Mouse (Mus musculus) CH12.LX (cell line): ENCODE data around the gene Mia2.

ENCODE experiments used
- CTCF ChIP-seq, 2 experiments: IDR thresholded peaks in 1 of 2; conservative IDR thresholded peaks in 1 of 2; 2 replicates each; pipeline ENCODE4 v1.5.1; 2011 to 2012; ENCODE audit warnings: low read depth in 2 of 2, low read length in 2 of 2, improper control_type of control experiment in 1 of 2, inconsistent platforms in 1 of 2, mild to moderate bottlenecking in 1 of 2, moderate library complexity in 1 of 2
- ETS1 ChIP-seq: conservative IDR thresholded peaks from 2 replicates; pipeline ENCODE4 v1.6.1; 2012; ENCODE audit warnings: low read depth, mild to moderate bottlenecking, inconsistent platforms, low read length, improper control_type of control experiment, moderate library complexity
- MAFK ChIP-seq: IDR thresholded peaks from 2 replicates; pipeline ENCODE4 v1.6.1; 2011; ENCODE audit warnings: low read length, improper control_type of control experiment; ENCODE audit not compliant: insufficient replicate concordance
- MEF2A ChIP-seq: IDR thresholded peaks from 2 replicates; pipeline ENCODE4 v1.6.1; 2014; ENCODE audit warnings: low read depth, mild to moderate bottlenecking, inconsistent platforms, low read length, improper control_type of control experiment, borderline replicate concordance
- SIN3A ChIP-seq: IDR thresholded peaks from 2 replicates; pipeline ENCODE4 v1.6.1; 2012; ENCODE audit warnings: low read length, improper control_type of control experiment, inconsistent platforms
- SMC3 ChIP-seq: IDR thresholded peaks from 2 replicates; pipeline ENCODE4 v1.6.1; 2011; ENCODE audit warnings: low read depth, low read length, improper control_type of control experiment
- TCF12 ChIP-seq: IDR thresholded peaks from 2 replicates; pipeline ENCODE4 v1.6.1; 2014; ENCODE audit warnings: low read depth, mild to moderate bottlenecking, inconsistent platforms, low read length, improper control_type of control experiment

DNA sequence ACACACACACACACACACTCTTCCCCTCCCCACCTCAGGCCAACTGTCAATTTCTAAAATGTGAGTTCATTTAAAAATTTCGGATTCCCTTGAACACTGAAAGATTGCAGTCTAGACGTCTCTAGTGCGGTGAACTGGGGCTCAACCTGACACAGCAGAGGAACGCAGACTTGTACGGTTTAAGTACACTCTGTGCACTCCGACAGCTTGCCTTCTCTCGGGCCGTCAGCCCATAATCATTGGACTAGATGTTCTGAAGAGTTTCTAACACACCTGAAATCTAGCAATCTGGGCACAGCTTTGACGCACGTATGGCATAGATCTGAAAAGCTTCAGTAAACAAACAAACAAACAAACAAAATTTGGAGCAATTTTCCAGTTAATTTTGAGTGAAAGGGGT lies 32.9 kb downstream of the Mia2 start:
- TF ChIP-seq TCF12 = no peak
- no peak for TF ChIP-seq SMC3
- TF ChIP-seq CTCF (conservative IDR thresholded peaks at IDR 0.05 in 1 of 2, IDR thresholded peaks at IDR 0.05 in 1 of 2; ENCODE audit: low read depth in 2 of 2, low read length in 2 of 2) = no peak
- TF ChIP-seq ETS1 = no peak
- no peak for TF ChIP-seq MEF2A
- TF ChIP-seq MAFK = no peak
- TF ChIP-seq SIN3A = no peak
